Mouse (Mus musculus) limb, embryonic 12.5 days (tissue): Measurements from ENCODE around the gene Barx2. TPM values are rescaled to one million over a fixed set of nuclear protein-coding genes. Genes with fewer than 3 reads are reported as not detected.

Experiments used
- ATAC-seq: fragments of 200-750 bp; cut with Nextera tagmentation; 2 replicates; pipeline ENCODE4 v1.8.0; 2017; ENCODE audit warnings: low read depth, moderate TSS enrichment; ENCODE audit not compliant: insufficient number of reproducible peaks, insufficient read depth, low FRiP score, low TSS enrichment
- H3K27ac ChIP-seq: fragments of 300-500 bp; sonication (generic); 2 replicates; pipeline ENCODE4 v1.5.1; 2016; ENCODE audit warnings: mild to moderate bottlenecking, moderate library complexity
- H3K27me3 ChIP-seq: fragments of 300-500 bp; sonication (generic); 2 replicates; pipeline ENCODE4 v1.6.1; 2016; ENCODE audit warnings: mild to moderate bottlenecking, moderate library complexity
- H3K36me3 ChIP-seq: fragments of 300-500 bp; sonication (generic); 2 replicates; pipeline ENCODE4 v1.6.1; 2016; ENCODE audit warnings: mild to moderate bottlenecking, moderate library complexity
- H3K4me1 ChIP-seq: fragments of 300-500 bp; sonication (generic); replicated peaks from 2 replicates; pipeline ENCODE4 v1.6.1; 2016
- H3K4me2 ChIP-seq: fragments of 300-500 bp; sonication (generic); 2 replicates; pipeline ENCODE4 v1.6.1; 2016; ENCODE audit warnings: mild to moderate bottlenecking, moderate library complexity
- H3K4me3 ChIP-seq: fragments of 300-500 bp; sonication (generic); replicated peaks from 2 replicates; pipeline ENCODE4 v1.5.1; 2016; ENCODE audit warnings: mild to moderate bottlenecking
- H3K9ac ChIP-seq: fragments of 300-500 bp; sonication (generic); replicated peaks from 2 replicates; pipeline ENCODE4 v1.6.1; 2016; ENCODE audit warnings: mild to moderate bottlenecking, moderate library complexity
- H3K9me3 ChIP-seq: fragments of 300-500 bp; sonication (generic); 2 replicates; pipeline ENCODE4 v1.6.1; 2016; ENCODE audit warnings: mild to moderate bottlenecking, moderate library complexity
- WGBS: fragments of 180-500 bp; shearing (Covaris S2); methylation state at CpG from one replicate; pipeline ENCODE4 v1.1.7; 2016; 5-methylcytosine and 5-hydroxymethylcytosine counted together
- polyA plus RNA-seq: library from polyadenylated mRNA; unstranded; fragments of >200 nt; fragmentation: Nextera tagmentation; extraction: Ambion mirVana; gene quantifications from 2 replicates; pipeline ENCODE4 v1.2.1, GENCODE M21; 2016

The Barx2 gene
- polyA plus RNA-seq, 1 experiment from 2014 or later: 1.1 TPM

DNA sequence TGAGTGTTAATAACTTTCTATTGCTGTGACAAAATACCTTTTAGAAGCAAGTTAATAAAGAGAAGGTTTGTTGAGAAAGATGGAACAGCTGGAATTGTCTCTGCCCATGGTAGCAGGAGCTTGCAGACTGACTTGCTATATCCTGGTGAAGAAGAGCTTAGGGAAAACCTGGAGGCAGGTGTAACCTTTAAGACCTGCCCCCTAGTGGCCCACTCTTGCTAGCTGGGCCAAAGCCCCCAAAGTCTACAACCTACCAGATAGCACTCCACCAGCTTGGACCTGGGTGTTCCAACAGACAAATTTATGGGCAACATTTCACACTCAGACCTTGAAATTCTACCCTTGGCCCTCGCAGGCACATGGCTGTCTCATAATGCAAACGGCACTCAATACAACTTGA, 104.5 kb downstream of the Barx2 start:
- Histone ChIP-seq H3K9ac (no peak overlapping the region), H3K4me1 (no peaks in the 10 kb centered on the region), H3K9me3 (no peaks in the 10 kb centered on the region), H3K36me3 (no peaks in the 10 kb centered on the region), H3K27ac (no peak overlapping the region), H3K27me3 (no peaks in the 10 kb centered on the region), H3K4me3 (no peak overlapping the region), H3K4me2 (no peak overlapping the region)
- no peak for ATAC-seq
- WGBS: 72% methylated on average over 2 of the region's 2 CpGs

DNA sequence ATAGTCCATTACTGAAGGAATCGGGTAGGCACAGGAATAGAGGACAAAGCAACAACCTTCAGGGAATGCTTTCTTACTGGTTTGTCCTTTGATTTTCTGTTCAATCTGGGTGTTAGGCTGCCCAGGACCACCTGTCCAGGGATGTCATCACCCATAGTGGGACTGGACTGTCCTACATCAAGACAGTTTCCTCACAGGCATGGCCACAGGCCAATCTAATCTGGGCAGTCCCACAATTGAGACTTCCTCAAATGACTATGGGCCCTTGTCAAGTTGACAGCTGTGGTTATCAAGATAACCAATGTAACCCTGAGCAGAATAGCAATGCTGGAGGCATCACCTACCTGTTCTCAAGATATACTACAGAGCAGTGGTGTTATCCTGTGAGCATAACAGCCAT, 110.6 kb downstream of the Barx2 start:
- Histone ChIP-seq H3K4me2 (no peak overlapping the region), H3K4me1 (no peaks in the 10 kb centered on the region), H3K4me3 (no peak overlapping the region), H3K27ac (no peak overlapping the region), H3K9me3 (no peaks in the 10 kb centered on the region), H3K36me3 (no peaks in the 10 kb centered on the region), H3K9ac (no peak overlapping the region), H3K27me3 (no peaks in the 10 kb centered on the region)
- no peak for ATAC-seq
- WGBS: 90% methylated on average over 1 of the region's 1 CpGs

Other genes with a start within 250 kb of the Barx2 start
- gene Arhgap32, start 202.7 kb upstream of the Barx2 start, polyA plus RNA-seq: 4.2 and 5.1 TPM in 2 replicates